Mouse (Mus musculus) frontal cortex, postnatal 36 days (tissue): ENCODE results near the gene Selenop.
A peak's percentile ranks its signal among the peaks of the same experiment; 100 is the strongest.

Experiments
- DNase-seq, 2 experiments: peaks; one replicate each; pipeline ENCODE4 v3.0.0; 2022; ENCODE audit warnings: low spot score in 2 of 2

Selenop gene

DNA sequence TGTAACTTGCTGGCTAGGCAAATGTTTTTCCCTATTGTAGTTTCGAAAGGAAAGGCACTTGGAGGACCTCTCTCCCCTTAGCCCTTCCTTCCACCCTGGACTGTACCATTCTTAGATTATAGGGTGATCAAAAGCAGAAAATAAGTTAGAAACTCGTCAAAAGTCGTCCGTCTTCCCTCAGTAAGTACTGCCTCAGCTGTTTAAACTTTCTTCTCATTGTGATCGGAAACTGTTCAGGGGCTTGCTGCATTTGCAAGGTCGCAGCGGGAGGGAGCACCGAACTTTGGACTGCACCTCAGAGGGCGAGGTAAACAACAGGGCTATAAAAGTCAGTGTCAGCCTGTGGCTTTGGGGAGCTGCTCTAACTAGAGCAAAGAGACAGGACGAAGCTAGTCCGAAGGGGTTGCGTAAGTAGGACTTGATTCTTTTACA is 2.3 kb downstream of the Selenop start:
- DNase-seq: peak; percentile 38 to 41

DNA sequence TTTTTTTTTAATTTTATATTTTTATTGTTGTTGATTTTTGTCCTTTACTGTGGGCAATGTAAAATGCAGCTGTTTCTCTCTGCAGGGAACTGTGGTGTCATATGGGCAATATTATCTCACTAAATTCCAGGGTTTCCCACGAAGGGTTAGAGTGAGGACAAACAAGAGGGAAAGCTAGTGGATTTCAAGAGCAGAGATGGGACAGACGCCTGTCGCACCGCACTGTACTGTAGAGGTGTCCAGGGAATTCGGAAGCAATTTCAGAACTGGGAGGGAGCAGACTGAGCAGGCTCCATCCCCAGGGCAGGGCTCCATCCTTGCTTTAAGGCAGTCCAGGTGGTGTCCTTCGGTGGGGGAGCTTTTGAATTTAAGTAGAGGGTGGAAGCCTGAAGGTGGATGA is 2.9 kb downstream of the Selenop start:
- no peak for DNase-seq

DNA sequence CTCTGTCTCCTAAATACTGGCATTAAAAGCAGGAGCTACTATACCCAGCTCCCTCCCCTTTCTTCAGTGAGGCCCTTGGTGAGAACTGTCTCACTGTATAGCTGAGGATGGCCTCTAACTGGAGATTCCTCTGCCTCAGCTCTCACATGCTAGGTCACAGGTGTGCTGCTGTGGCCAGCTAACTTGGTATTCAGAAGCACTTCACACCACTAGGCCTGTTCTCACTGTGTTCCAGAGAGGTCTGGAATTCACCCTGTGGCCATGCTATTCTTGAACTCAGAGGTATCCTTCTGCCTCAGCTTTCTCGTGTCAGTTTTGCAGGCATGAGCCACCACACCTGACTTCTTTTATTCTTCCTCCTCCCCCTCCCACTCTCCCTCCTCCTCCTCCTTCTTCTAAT is 4.8 kb downstream of the Selenop start:
- DNase-seq: no peak

DNA sequence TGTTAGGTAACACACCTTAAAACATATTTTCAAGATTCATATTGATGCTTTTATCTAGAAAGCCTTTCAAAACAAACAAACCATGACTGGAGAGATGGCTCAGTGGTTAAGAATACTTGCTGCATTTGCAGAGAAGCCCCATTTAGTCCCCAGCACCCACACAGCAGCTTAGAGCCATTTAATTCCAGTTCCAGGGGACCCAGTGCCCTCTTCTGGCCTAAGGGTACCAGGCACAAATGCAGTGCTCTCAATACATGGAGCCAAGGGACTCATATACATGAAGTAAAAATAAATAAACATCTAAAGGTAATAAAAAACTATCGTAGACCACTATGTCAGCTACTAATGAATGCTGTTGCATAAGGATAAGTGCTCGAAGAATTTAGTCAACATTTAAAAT is 9.0 kb downstream of the Selenop start:
- no peak for DNase-seq

DNA sequence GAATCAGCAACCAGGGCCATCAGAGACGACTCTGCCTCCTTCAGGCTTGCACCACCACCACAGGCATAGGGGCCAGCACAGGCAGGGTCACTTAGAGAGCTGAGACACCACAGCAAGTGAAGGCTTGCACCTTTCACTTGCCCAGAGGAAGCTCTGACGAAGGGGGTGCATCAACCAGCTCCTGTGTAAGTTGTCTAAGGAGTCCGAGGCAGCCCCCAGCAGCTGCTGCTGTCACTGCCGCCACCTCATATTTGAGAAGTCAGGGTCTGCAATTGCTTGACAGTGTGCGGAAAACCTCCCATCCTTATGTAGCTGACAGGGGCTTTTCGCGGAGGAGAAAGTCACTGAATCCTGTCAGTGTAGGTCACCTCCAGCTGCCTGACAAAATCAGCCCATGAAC is 10.9 kb downstream of the Selenop start:
- no peak for DNase-seq

DNA sequence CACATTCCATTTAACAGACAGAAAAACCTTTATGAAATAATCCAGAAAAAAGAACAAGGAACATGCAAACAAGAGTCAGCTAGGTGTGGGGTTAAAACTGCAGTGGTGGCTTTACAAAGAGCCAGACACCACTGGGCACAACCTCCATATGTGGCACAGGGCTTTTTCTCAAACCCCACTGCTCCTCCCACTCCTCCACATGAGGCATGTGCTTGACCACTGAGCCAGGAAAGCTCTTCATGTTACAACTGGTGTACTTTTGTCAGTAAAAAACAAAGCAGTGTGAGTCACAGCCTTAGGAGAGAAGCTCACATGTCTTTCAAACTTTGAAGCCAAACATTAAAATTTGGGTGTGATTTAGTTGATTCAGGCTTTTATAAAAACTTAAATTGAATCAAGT is 12.9 kb downstream of the Selenop start:
- DNase-seq: no peak

DNA sequence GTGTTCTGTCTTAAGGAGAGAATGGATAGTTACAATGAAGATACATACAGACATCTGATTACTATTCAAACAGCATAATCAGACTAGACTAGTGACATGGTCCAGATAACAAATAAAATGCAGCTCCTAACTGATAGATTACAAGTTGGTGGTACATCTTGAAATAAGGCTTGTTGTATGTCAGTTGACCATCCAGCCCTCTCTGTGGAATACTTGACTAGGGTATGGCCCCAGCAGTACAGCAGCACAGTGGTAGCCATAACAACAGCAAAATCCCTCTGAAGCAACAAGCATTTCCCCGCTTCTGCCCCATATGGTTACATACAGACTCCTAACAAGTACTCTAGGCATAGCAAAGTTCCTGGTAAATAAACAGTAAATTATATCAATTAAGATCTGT is 13.4 kb downstream of the Selenop start:
- no peak for DNase-seq

DNA sequence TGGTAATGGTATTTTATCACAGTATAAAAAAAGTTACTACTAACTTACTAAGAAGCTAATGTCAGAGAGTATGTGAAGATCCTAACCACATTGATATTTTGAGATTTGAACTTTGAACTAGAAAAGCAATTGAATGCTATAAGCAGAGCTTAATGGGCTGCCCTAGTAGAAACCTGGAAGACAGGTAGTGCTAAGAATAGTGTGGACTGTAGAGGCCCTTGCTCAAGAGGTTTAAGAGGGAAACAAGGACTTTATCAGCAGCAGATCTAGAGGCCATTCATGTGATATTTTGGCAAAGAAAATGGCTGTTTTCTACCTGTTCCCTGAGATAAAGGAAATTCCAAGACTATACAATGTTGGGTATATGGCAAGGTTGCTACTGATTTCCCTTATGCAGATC is 17.7 kb downstream of the Selenop start:
- no peak for DNase-seq

DNA sequence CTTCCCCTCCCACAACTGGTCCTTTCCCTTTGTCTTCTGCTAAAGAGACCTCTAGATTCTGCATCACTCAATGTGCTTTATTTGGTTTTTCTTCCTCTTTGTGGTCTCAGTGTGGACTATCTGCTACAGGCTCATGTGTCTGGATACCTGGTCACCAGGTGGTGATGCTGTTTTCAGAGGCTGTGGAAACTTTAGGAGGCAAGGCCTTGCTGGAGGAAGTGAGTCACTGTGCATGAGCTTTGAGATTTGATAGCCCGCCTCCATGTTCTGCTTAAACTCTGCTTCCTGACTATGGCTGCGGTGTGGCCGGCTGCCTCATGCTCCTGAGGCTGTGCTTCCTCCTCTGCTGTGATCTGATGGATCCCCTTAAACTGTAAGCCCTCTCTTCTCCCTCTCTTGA is 22.1 kb downstream of the Selenop start:
- DNase-seq: no peak

DNA sequence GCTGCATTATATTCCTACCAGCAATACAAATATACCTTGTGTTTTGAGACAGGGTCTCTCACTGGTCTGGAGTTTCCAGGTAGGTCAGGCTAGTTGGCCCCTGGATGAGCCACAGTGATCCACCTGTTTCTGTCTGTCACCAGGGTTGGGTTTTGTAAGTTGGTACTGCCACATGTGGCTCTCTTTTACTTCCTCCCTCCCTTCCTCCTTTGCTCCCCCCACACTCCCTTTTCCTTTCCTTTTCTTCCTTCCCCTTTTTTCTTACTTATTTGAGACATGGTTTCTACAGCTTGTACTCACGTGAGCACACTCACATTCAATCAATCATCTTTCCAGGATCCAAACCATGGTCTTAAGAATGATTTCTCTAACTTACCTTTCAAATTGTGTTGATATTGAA is 25.1 kb downstream of the Selenop start:
- no peak for DNase-seq

DNA sequence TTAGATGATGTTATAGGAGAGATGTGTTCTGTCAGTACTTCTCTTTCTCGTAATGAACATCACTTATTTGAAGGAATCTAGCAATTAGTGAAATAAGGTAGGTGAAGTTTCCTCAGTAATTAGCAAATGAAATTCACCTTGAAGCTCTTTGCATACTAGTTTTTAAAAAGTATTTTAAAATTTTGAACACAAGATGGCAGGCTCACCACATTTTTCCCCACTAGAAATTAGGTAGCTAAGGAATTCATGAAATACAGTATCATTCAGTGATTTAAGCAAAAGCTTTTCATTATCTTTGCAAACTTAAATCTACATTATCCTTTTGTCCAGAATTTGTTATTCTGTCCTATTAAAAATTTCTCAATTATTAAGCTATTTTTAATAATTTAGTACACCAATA is 27.6 kb downstream of the Selenop start:
- no peak for DNase-seq

DNA sequence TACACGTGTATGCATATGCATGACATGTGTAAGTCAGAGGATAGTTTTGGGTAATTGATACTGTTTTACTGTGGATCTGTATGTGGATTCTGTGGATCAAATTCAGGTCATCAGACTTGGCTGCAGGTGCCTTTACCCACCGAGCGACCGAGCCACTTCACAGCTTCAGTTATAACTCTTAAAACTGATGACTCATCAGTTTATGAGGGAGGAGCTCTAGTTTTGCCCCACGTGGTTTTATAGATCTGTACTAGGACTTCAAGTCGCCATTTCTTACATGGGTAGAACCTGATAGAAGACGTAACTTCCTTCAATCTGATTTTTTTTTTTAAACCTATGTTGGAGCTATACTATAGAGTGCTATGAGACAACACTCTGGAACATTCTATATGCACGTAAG is 29.3 kb downstream of the Selenop start:
- no peak for DNase-seq

DNA sequence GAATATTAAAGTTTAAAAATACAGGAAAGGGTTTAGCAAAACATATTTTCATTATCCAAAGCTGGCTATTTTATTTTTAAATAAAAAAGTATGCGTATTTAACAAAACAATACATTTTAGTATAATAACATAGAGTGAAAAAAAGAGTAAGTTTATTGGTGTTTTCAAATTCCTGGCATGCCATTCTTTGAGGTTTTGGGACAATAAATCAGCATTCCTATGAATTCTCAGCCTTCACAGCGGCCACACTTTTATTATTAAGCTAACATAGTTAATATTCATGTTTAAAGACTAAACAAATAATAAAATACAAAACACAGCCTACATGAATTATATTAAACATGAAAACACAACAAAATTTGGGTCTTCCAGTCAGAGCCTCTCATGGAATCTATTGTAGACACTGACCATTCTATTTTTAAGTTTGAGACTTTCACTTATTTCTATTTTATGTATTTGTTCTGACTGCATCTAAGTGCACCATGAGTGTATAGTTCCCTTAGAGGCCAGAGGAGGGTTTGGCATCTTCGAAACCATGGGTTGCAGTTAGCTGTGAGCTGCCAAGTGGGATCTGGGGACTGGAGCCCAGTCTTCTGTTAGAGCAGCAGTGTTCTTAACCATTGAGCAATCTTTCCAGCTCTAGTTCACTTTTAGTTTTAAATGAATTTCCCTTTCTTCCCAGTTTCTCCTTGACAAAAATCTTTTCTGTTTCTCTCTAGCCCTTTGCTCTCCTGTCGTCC is 32.2 kb downstream of the Selenop start:
- no peak for DNase-seq

DNA sequence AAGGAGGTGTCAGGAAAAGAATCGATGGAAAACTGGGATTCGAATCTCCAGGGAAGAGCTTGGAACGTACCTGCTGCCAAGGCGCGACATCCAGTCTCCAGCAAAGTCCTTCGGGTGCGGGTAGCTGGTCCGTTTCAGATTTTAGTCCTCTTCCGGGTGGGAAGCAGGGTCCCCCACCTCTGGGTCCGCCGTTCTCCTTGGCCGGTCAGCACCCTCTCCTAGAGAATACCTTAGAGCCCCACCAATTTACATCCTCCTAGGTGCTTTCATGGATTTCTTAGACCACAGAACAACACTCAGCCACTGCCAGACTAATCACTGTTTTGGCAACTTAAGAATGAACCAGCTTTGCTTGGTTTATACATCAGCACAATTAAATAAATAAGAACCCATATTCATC is 35.1 kb downstream of the Selenop start, which contains the start of gene Ccdc152:
Gene Ccdc152, minus strand, starts transcription at position 101 of the 400 bp plus-strand sequence.
- no peak for DNase-seq

DNA sequence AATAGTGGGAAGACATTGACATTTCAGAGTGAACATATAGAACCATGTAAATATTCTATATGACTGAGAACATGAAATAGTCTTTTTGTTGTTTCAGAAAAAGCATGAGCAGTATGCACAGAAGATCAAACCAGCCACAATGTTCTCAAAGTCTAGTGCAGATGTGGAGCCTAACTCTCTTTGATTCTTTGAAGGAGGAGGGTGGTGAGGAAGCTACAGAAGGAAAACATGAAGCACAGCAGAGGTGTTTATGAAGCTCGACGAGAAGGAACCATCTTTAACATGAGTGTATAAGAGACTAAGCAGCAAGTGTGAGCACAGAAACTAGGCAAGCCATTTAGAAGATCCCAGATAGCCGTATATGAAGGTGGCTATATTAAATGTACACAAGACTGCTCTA is 41.5 kb downstream of the Selenop start:
- DNase-seq: no peak

DNA sequence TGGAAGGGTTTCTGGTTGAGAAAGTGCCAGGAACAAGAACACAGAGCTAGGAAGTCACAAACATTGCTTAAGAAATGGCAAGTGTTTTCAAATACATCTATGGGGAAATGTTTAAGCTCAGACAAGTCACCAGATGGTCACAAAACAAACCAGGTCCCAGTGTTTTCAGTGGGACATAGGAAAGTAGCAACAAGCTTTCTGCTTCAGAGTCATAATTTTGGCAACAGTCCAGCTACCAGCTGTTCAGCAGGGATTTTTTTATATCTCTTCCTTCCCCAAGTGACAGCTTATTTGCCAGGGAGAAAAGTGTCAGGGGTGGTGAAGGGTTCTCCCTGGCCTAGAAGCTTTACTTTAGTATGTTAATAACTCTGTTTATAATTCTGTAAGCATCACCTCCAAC is 44.6 kb downstream of the Selenop start:
- peak; percentile 4 to 37 for DNase-seq

DNA sequence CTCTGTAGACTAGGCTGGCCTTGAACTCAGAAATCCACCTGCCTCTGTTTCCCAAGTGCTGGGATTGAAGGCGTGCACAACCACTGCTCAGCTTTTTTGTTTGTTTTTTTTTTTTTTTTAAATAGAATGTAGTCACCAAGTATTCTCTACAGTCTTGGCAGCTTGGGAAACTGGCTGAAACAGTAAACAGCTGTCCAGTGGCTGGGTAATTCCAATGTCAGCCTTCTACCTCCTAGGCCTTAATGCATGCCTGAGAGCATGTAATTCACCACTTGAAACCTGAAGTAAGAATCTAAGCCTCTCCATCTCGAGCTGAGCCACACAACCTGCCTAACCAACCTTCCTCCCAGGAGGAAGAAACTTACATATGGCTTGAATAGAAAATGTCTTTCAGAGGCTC is 48.3 kb downstream of the Selenop start:
- no peak for DNase-seq

DNA sequence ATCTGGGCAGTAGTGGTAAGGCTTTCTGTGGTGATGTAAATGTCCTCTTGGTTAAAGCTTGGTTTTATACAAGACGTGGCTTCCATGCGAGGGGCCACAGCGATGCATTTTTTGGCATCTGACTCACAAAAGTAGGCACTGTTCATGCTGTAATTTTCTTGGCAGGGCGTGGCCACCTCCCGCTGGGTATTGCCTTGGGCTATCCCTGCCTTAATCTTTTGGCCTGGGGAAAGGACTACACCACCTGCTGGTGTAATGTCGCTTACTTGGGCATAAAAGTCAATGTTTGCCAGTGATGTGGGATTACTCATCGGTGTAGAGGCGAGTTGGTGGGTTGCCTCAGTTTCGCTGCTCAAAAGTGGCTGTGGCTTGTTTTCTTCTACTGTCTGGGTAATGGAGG is 51.6 kb downstream of the Selenop start:
- no peak for DNase-seq

DNA sequence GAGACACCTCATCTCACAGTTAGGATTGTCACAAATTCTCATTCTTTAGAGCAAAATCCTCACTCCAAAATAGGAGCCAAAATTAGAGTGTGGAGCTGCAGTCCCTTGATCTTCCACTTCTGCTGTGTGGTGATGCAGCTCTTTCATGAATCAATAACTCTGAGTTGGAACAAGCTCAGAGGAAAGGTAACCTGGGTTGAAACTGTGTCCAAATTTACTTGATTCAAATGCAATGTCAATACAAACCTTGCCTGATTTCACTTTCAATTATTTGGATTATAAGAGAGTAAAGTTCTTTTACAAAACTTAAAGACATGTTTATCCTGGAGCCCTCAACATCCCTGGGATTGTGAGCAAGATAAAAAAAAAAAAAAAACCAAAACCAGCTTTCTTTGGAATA is 54.7 kb downstream of the Selenop start:
- no peak for DNase-seq
